Mouse (Mus musculus): ENCODE data around the gene Sufu. TPM values are rescaled to one million over a fixed set of nuclear protein-coding genes. Genes with fewer than 3 reads are reported as not detected.

The Sufu gene
- polyA plus RNA-seq, 1 experiment from 2014 or later = 28.0 TPM

GRCm38 (mm10) chr19:46444209-46444608 is 47.5 kb downstream of the Sufu start:
- ATAC-seq = peak; percentile 70
- H3K9ac ChIP-seq = no peak overlapping the region
- H3K27me3 ChIP-seq = no peaks in the 10 kb centered on the region
- H3K4me2 ChIP-seq = no peak overlapping the region
- no peaks in the 10 kb centered on the region for H3K9me3 ChIP-seq (replicated peaks)
- no peak overlapping the region for H3K4me3 ChIP-seq
- no peaks in the 10 kb centered on the region for H3K36me3 ChIP-seq (ENCODE audit: poor library complexity, severe bottlenecking)
- 5% methylated on average over 6 of the region's 6 CpGs for WGBS
- H3K27ac ChIP-seq = peak overlapping the region; percentile 41; the same call in 1 of the 2 replicates
- H3K4me1 ChIP-seq = peaks cover 47% of the 10 kb centered on the region

- Histone ChIP-seq H3K4me3 (no peak overlapping the region), H3K27ac (peak overlapping the region; percentile 6; the same call in 1 of the 2 replicates), H3K9me3 (replicated peaks) (no peaks in the 10 kb centered on the region), H3K27me3 (no peaks in the 10 kb centered on the region), H3K9ac (no peak overlapping the region), H3K36me3 (ENCODE audit: poor library complexity, severe bottlenecking) (0 out of 2 replicates have a peak, but pooled peaks cover 1% of the 10 kb centered on the region), H3K4me1 (peaks cover 47% of the 10 kb centered on the region), H3K4me2 (no peak overlapping the region)
- no peak for ATAC-seq
- 68% methylated on average over 6 of the region's 6 CpGs for WGBS
Measured at GRCm38 (mm10) chr19:46445641-46446040, 48.9 kb downstream of the Sufu start.

GRCm38 (mm10) chr19:46446436-46447020 is 49.8 kb downstream of the Sufu start:
- ATAC-seq = peak; percentile 38
- H3K4me1 ChIP-seq = peaks cover 47% of the 10 kb centered on the region
- H3K4me3 ChIP-seq = no peak overlapping the region
- no peaks in the 10 kb centered on the region for H3K9me3 ChIP-seq (replicated peaks)
- 49% methylated on average over 5 of the region's 5 CpGs for WGBS
- peak overlapping the region; percentile 79 for H3K27ac ChIP-seq
- H3K27me3 ChIP-seq = no peaks in the 10 kb centered on the region
- H3K4me2 ChIP-seq = no peak overlapping the region
- H3K36me3 ChIP-seq (ENCODE audit: poor library complexity, severe bottlenecking) = 0 out of 2 replicates have a peak, but pooled peaks cover 4% of the 10 kb centered on the region
- H3K9ac ChIP-seq = no peak overlapping the region

- Histone ChIP-seq H3K9me3 (replicated peaks) (no peaks in the 10 kb centered on the region), H3K4me1 (peaks cover 52% of the 10 kb centered on the region), H3K4me3 (no peak overlapping the region), H3K4me2 (no peak overlapping the region), H3K27me3 (no peaks in the 10 kb centered on the region), H3K9ac (peak overlapping the region; percentile 24), H3K27ac (peak overlapping the region; percentile 79), H3K36me3 (ENCODE audit: poor library complexity, severe bottlenecking) (0 out of 2 replicates have a peak, but pooled peaks cover 4% of the 10 kb centered on the region)
- peak; percentile 65 for ATAC-seq
- 22% methylated on average over 7 of the region's 7 CpGs for WGBS
Measured at GRCm38 (mm10) chr19:46447110-46447509, 50.4 kb downstream of the Sufu start.

- Histone ChIP-seq H3K4me3 (no peak overlapping the region), H3K36me3 (ENCODE audit: poor library complexity, severe bottlenecking) (0 out of 2 replicates have a peak, but pooled peaks cover 4% of the 10 kb centered on the region), H3K4me2 (no peak overlapping the region), H3K27me3 (no peaks in the 10 kb centered on the region), H3K9ac (peak overlapping the region; percentile 46; the same call in 1 of the 2 replicates), H3K9me3 (replicated peaks) (no peaks in the 10 kb centered on the region), H3K4me1 (peaks cover 54% of the 10 kb centered on the region), H3K27ac (0 out of 2 replicates have a peak overlapping the region, but pooled peaks have one; percentile 79)
- WGBS = 53% methylated on average over 6 of the region's 6 CpGs
- ATAC-seq = no peak
Measured at GRCm38 (mm10) chr19:46447911-46448310, 51.2 kb downstream of the Sufu start.

- peaks cover 42% of the 10 kb centered on the region for H3K4me1 ChIP-seq
- WGBS = 84% methylated on average over 7 of the region's 7 CpGs
- H3K9ac ChIP-seq = peak overlapping the region; percentile 6; the same call in 1 of the 2 replicates
- H3K9me3 ChIP-seq (replicated peaks) = no peaks in the 10 kb centered on the region
- no peak overlapping the region for H3K27ac ChIP-seq
- peaks cover 18% of the 10 kb centered on the region for H3K36me3 ChIP-seq (ENCODE audit: poor library complexity, severe bottlenecking)
- H3K4me3 ChIP-seq = no peak overlapping the region
- H3K4me2 ChIP-seq = no peak overlapping the region
- no peak for ATAC-seq
- no peaks in the 10 kb centered on the region for H3K27me3 ChIP-seq
Measured at GRCm38 (mm10) chr19:46449261-46450005, 52.7 kb downstream of the Sufu start.

GRCm38 (mm10) chr19:46452052-46452827 is 55.5 kb downstream of the Sufu start:
- ATAC-seq = peak; percentile 68
- H3K4me3 ChIP-seq = no peak overlapping the region
- H3K9ac ChIP-seq = no peak overlapping the region
- peak overlapping the region; percentile 19; the same call in 1 of the 2 replicates for H3K27ac ChIP-seq
- no peaks in the 10 kb centered on the region for H3K9me3 ChIP-seq (replicated peaks)
- H3K36me3 ChIP-seq (ENCODE audit: poor library complexity, severe bottlenecking) = peaks cover 42% of the 10 kb centered on the region
- H3K4me2 ChIP-seq = no peak overlapping the region
- no peaks in the 10 kb centered on the region for H3K27me3 ChIP-seq
- peaks cover 21% of the 10 kb centered on the region for H3K4me1 ChIP-seq
- 38% methylated on average over 10 of the region's 10 CpGs for WGBS

GRCm38 (mm10) chr19:46452916-46453315 is 56.2 kb downstream of the Sufu start:
- Histone ChIP-seq H3K9me3 (replicated peaks) (no peaks in the 10 kb centered on the region), H3K27me3 (no peaks in the 10 kb centered on the region), H3K4me2 (no peak overlapping the region), H3K4me3 (no peak overlapping the region), H3K9ac (no peak overlapping the region), H3K27ac (no peak overlapping the region), H3K4me1 (peaks cover 14% of the 10 kb centered on the region), H3K36me3 (ENCODE audit: poor library complexity, severe bottlenecking) (peaks cover 49% of the 10 kb centered on the region)
- WGBS = 91% methylated on average over 9 of the region's 9 CpGs
- 0 out of 2 replicates have a peak, but pooled peaks have one; percentile 19 for ATAC-seq

- 85% methylated on average over 20 of the region's 20 CpGs for WGBS
Measured at GRCm38 (mm10) chr19:46454126-46454880, 57.6 kb downstream of the Sufu start.

GRCm38 (mm10) chr19:46455032-46455431 is 58.3 kb downstream of the Sufu start:
- Histone ChIP-seq H3K27ac (no peak overlapping the region), H3K9ac (peak overlapping the region; percentile 30; the same call in 1 of the 2 replicates), H3K27me3 (no peaks in the 10 kb centered on the region), H3K4me2 (no peak overlapping the region), H3K36me3 (ENCODE audit: poor library complexity, severe bottlenecking) (peaks cover 69% of the 10 kb centered on the region), H3K4me1 (peaks cover 9% of the 10 kb centered on the region; the same call in 1 of the 2 replicates), H3K9me3 (replicated peaks) (no peaks in the 10 kb centered on the region), H3K4me3 (no peak overlapping the region)
- 80% methylated on average over 1 of the region's 1 CpGs for WGBS
- ATAC-seq = no peak

More at GRCm38 (mm10) chr19:46454126-46454880, 57.6 kb downstream of the Sufu start:
- Histone ChIP-seq H3K4me3 (no peak overlapping the region), H3K4me2 (no peak overlapping the region), H3K36me3 (ENCODE audit: poor library complexity, severe bottlenecking) (peaks cover 61% of the 10 kb centered on the region), H3K9me3 (replicated peaks) (no peaks in the 10 kb centered on the region), H3K27ac (no peak overlapping the region), H3K4me1 (peaks cover 9% of the 10 kb centered on the region; the same call in 1 of the 2 replicates), H3K27me3 (no peaks in the 10 kb centered on the region), H3K9ac (no peak overlapping the region)
- ATAC-seq = no peak

GRCm38 (mm10) chr19:46455556-46455955 is 58.9 kb downstream of the Sufu start:
- Histone ChIP-seq H3K27me3 (no peaks in the 10 kb centered on the region), H3K4me3 (no peak overlapping the region), H3K27ac (0 out of 2 replicates have a peak overlapping the region, but pooled peaks have one; percentile 19), H3K36me3 (ENCODE audit: poor library complexity, severe bottlenecking) (peaks cover 73% of the 10 kb centered on the region), H3K4me1 (peaks cover 9% of the 10 kb centered on the region; the same call in 1 of the 2 replicates), H3K9ac (peak overlapping the region; percentile 31), H3K4me2 (no peak overlapping the region), H3K9me3 (replicated peaks) (no peaks in the 10 kb centered on the region)
- ATAC-seq = no peak
- whole genome bisulfite sequencing = 93% methylated on average over 8 of the region's 8 CpGs
